Mouse (Mus musculus) bone marrow macrophage, adult 2 months (primary cell): Measurements from ENCODE around the gene Pde3b.

Experiments used
- CTCF ChIP-seq: IDR thresholded peaks from 2 replicates; pipeline ENCODE4 v1.5.1; 2012; ENCODE audit warnings: low read depth, mild to moderate bottlenecking, low read length, moderate library complexity
- POLR2A ChIP-seq: IDR thresholded peaks from 2 replicates; pipeline ENCODE4 v1.6.1; 2012; ENCODE audit warnings: mild to moderate bottlenecking, low read depth, low read length, borderline replicate concordance

- TF ChIP-seq CTCF (no peak), POLR2A (no peak)
Measured at GRCm38 (mm10) chr7:114526245-114526644, 111.2 kb downstream of the Pde3b start.
